Comparison of ENCODE assay signal across 15 mouse cellular contexts in genomic region chr8:15201556-15201955, GRCm38 (mm10).
A peak's percentile ranks its signal among the peaks of the same experiment; 100 is the strongest.
DNase-seq lines count a peak whose midpoint lies in the region; ATAC-seq lines count a peak whose summit lies in the region.
"Had no signal": no experiment of that assay in that cellular context is flagged by ENCODE, and none has a peak within 500 bp of the region (broad histone marks: within the 10 kb centered on the region; RNA-seq: fewer than 3 reads in every experiment).

No protein-coding gene starts in this region.

- peak; percentile 49; the same call in 1 of the 2 replicates for ATAC-seq in cerebellum, adult (ENCODE audit: insufficient number of reproducible peaks, low FRiP score, low TSS enrichment)
- ATAC-seq: activated CD4-positive, CD25-positive, alpha-beta regulatory T cell, adult 4 months; forebrain, embryonic 15.5 days; intestine, postnatal 0 days had no signal

- intact Hi-C loops in left cerebral cortex, postnatal 4 days (cut with DNase I) = no loop called here

- DNase-seq in cerebellum, adult 9-10 months = no peak
- peak; percentile 64 to 74 for DNase-seq in cerebellum, postnatal 10 days
- DNase-seq in cerebellum, adult 8-10 months = no peak
- peak; percentile 15 for DNase-seq in left cerebral cortex, postnatal 4 days
- DNase-seq in left cerebral cortex, adult 9 months (ENCODE audit: low spot score in 2 of 2) = no peak
- DNase-seq: adrenal gland, adult 8-10 months; adrenal gland, postnatal 25 days; embryo, embryonic 11 days; gastrocnemius, postnatal 25 days; heart, adult 2 months; kidney, adult 2 months had no signal

Comparison
In these comparisons a context has a peak if more than half of its experiments do, and no peak if none do; other contexts are left out.
1. DNase-seq: peak in cerebellum, postnatal 10 days (2 of 2) and left cerebral cortex, postnatal 4 days (single experiment); none in cerebellum, adult 9-10 months (single experiment), cerebellum, adult 8-10 months (single experiment) and left cerebral cortex, adult 9 months (0 of 2).